Mouse (Mus musculus) midbrain, postnatal 0 days (tissue): ENCODE measurements around the gene Acads. TPM values are rescaled to one million over a fixed set of nuclear protein-coding genes. Genes with fewer than 3 reads are reported as not detected.
"Not testable (repeated sequence)": the region's sequence is repeated elsewhere in the genome, so short reads cannot be mapped to it uniquely, and the experiment has no call there.

ENCODE experiments used
- ATAC-seq: fragments of 200-750 bp; cut with Nextera tagmentation; 2 replicates; pipeline ENCODE4 v1.8.0; 2017; ENCODE audit warnings: moderate number of reproducible peaks, mild to moderate bottlenecking, moderate TSS enrichment, moderate library complexity; ENCODE audit not compliant: low FRiP score
- DNase-seq: peaks from one replicate; pipeline ENCODE4 v3.0.0-alpha.2; 2015; ENCODE audit warnings: low spot score
- H3K27ac ChIP-seq: fragments of 300-500 bp; sonication (generic); 2 replicates; pipeline ENCODE4 v1.5.1; 2014; ENCODE audit warnings: low read depth, mild to moderate bottlenecking, low read length, mixed read lengths
- H3K27me3 ChIP-seq: fragments of 300-500 bp; sonication (generic); 2 replicates; pipeline ENCODE4 v1.6.1; 2014; ENCODE audit warnings: low read length, control low read depth, mixed read lengths; ENCODE audit not compliant: insufficient read depth
- H3K36me3 ChIP-seq: fragments of 300-500 bp; sonication (generic); 2 replicates; pipeline ENCODE4 v1.6.1; 2014; ENCODE audit warnings: low read length, control low read depth, mixed read lengths; ENCODE audit not compliant: insufficient read depth
- H3K4me1 ChIP-seq: fragments of 300-500 bp; sonication (generic); 2 replicates; pipeline ENCODE4 v1.6.1; 2014; ENCODE audit warnings: mild to moderate bottlenecking, control low read depth, antibody characterized with exemption, low read length, mixed read lengths; ENCODE audit not compliant: insufficient read depth
- H3K4me2 ChIP-seq: fragments of 300-500 bp; sonication (generic); 2 replicates; pipeline ENCODE4 v1.6.1; 2014; ENCODE audit warnings: low read depth, mild to moderate bottlenecking, low read length, mixed read lengths; ENCODE audit not compliant: poor library complexity, severe bottlenecking
- H3K4me3 ChIP-seq: fragments of 300-500 bp; sonication (generic); 2 replicates; pipeline ENCODE4 v1.5.1; 2014; ENCODE audit warnings: low read depth, mild to moderate bottlenecking, low read length, moderate library complexity
- H3K9ac ChIP-seq: fragments of 300-500 bp; sonication (generic); replicated peaks from 2 replicates; pipeline ENCODE4 v1.6.1; 2014; ENCODE audit warnings: mild to moderate bottlenecking, low read length, moderate library complexity, mixed read lengths; ENCODE audit not compliant: poor library complexity, severe bottlenecking
- H3K9me3 ChIP-seq: fragments of 300-500 bp; sonication (generic); 2 replicates; pipeline ENCODE4 v1.6.1; 2016; ENCODE audit warnings: low read length, control low read depth
- CTCF ChIP-seq: IDR thresholded peaks from 2 replicates; pipeline ENCODE4 v1.5.1; 2016; ENCODE audit warnings: antibody characterized with exemption, mild to moderate bottlenecking
- WGBS: fragments of 180-500 bp; shearing (Covaris S2); extraction: QIAGEN DNeasy Blood & Tissue Kit; methylation state at CpG from one replicate; pipeline ENCODE4 v1.1.7; 2014; 5-methylcytosine and 5-hydroxymethylcytosine counted together
- polyA plus RNA-seq: library from polyadenylated mRNA; unstranded; fragments of >200 nt; fragmentation: Nextera tagmentation; extraction: Ambion mirVana; gene quantifications from 2 replicates; pipeline ENCODE4 v1.2.1, GENCODE M21; 2015
- total RNA-seq: library from RNA; depleted of rRNA; stranded (reverse); fragments of >200 nt; gene quantifications from 2 replicates; pipeline ENCODE4 v1.2.3, GENCODE M21; 2014

The Acads gene
- total and polyA plus RNA-seq, 2 experiments from 2014 or later: 13.4 to 17.4 TPM

DNA sequence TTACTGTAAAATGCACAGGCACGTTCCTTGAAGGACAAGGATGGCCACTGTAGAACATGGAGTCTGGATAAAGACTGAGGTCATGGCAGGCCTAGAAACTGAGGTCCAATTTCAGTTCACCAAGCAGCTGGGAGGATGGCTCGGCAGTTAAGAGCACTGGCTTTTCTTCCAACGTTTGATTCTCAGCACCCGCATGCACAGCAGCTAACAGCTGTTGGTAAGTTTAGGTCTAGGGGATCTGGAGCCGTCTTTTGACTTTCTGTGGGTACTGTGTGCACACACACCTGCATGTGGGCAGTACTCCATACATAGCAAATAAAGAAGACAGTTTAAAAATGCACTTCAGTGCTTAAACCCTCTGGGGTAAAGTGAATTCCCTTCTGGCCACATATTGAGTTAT is 37.5 kb downstream of the Acads start:
- H3K9ac ChIP-seq: no peak overlapping the region
- TF ChIP-seq CTCF: no peak

DNA sequence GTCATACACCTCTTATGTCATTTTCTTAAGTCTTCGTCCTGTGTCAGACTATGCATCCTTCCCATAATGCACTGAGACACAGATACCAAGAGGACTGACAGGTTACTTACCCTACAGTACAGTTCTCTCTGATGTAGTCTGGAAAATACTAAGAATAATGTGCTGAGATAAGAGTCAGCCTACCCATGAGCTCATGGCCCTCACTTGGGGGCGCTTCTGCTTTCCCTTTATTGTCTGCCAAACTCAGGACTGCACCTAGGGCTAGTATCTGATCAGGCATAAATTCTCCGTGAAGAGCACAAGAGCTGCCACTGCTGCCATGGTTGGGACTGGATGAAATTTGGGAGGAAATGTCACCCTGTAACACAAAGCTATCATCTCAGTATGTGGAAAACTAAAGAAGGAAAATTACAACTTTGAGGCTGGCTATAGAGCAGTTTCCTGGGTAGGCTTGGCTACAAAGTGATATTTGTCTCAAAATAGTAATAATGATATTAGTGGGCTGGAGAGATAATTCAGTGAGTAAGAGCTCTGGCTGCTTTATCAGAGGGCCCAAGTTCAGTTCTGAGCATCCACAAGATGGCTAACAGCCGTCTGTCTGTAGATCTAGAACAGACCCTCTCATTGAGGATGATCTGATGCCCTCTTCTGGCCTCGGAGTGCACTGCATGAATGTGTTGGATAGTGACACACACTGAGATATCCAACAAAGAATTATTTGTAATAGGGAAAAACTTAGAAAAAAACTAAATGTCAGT is 42.8 kb downstream of the Acads start:
- Histone ChIP-seq H3K36me3 (peaks cover 7% of the 10 kb centered on the region; the same call in 1 of the 2 replicates), H3K27me3 (no peaks in the 10 kb centered on the region), H3K4me3 (no peak overlapping the region), H3K9ac (no peak overlapping the region), H3K4me1 (no peaks in the 10 kb centered on the region), H3K27ac (no peak overlapping the region), H3K4me2 (no peak overlapping the region), H3K9me3 (no peaks in the 10 kb centered on the region)
- WGBS: 61% methylated on average over 5 of the region's 5 CpGs
- DNase-seq (peak; percentile 59), ATAC-seq (no peak)
- peak; percentile 81 for TF ChIP-seq CTCF

More for the DNA sequence above, 37.5 kb downstream of the Acads start:
- no peak overlapping the region for H3K27ac ChIP-seq
- DNase-seq: no peak
- H3K9me3 ChIP-seq: no peaks in the 10 kb centered on the region
- no peak overlapping the region for H3K4me3 ChIP-seq
- H3K4me1 ChIP-seq: no peaks in the 10 kb centered on the region
- H3K36me3 ChIP-seq: peaks cover 21% of the 10 kb centered on the region
- no peaks in the 10 kb centered on the region for H3K27me3 ChIP-seq
- H3K4me2 ChIP-seq: no peak overlapping the region
- 89% methylated on average over 5 of the region's 5 CpGs for WGBS
- ATAC-seq: no peak

DNA sequence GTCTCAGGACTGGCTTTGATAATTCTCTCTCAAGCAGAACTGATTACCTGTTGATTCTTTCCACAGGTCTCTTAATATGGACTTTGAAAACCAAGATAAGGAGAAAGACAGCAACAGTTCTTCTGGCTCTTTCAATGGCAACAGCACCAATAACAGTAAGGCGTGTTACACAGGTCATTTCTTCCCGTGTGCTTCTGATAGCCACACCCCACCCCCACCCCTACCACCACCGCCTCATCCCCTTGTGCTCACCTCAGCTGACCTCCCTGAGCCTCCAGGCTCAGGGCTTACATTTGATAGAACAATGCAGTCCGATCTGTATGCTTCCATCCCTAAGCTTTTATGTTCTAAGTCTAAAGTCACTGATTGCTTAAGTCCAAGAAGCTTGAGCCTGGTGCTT is 44.4 kb downstream of the Acads start:
- no peaks in the 10 kb centered on the region for H3K9me3 ChIP-seq
- no peak for DNase-seq
- TF ChIP-seq CTCF: no peak
- no peaks in the 10 kb centered on the region for H3K27me3 ChIP-seq
- H3K4me3 ChIP-seq: no peak overlapping the region
- no peak overlapping the region for H3K4me2 ChIP-seq
- no peak overlapping the region for H3K27ac ChIP-seq
- peaks cover 7% of the 10 kb centered on the region; the same call in 1 of the 2 replicates for H3K36me3 ChIP-seq
- no peaks in the 10 kb centered on the region for H3K4me1 ChIP-seq
- 79% methylated on average over 4 of the region's 4 CpGs for WGBS
- no peak for ATAC-seq
- no peak overlapping the region for H3K9ac ChIP-seq

DNA sequence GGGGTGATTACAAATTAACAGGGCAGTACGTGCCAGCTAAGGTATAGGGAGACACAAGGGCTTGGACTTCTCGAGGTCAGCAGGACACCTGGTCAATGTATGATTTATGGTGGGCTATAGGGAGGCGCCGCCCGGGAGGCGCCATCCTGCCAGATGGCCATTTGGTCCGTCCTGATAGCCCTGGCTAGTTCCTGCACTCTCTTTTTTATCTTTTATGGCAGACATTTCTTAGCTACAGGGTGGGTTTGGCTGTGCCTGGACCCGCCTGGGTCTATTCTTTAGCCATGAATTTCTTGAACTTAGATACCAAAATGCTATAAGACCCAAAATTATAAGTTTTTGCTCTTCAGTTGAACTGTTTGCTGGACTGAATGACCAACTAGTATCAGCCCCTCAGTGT is 45.8 kb downstream of the Acads start:
- WGBS: 87% methylated on average over 8 of the region's 8 CpGs
- H3K4me3 ChIP-seq, DNase-seq, H3K9me3 ChIP-seq, H3K36me3 ChIP-seq, H3K9ac ChIP-seq, H3K4me1 ChIP-seq, H3K27ac ChIP-seq, H3K4me2 ChIP-seq, ATAC-seq, H3K27me3 ChIP-seq: not testable (repeated sequence)

DNA sequence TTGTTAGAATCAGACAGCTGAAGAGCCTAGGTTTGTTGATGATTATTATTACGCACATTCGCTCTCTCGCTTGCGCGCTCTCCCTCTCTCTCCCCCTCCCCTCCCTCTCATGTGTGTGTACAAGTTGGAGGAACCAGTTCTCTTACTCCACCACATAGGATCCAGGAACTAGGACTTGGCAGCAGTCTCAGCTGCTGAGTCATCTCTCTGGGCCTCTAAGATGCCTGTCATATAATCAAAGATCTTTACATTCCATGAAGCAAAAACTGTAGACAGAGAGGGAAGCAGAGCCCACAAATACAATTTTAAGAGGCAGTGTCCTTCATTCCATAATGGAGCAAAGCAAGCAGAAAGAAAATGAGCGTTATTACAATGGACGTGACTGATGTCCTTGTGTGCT is 47.0 kb downstream of the Acads start:
- H3K27ac ChIP-seq: no peak overlapping the region
- H3K27me3 ChIP-seq: no peaks in the 10 kb centered on the region
- DNase-seq (no peak), ATAC-seq (no peak)
- WGBS: 87% methylated on average over 7 of the region's 7 CpGs
- no peak overlapping the region for H3K4me3 ChIP-seq
- no peak overlapping the region for H3K4me2 ChIP-seq
- no peak for TF ChIP-seq CTCF
- H3K9ac ChIP-seq: no peak overlapping the region
- peaks cover 7% of the 10 kb centered on the region; the same call in 1 of the 2 replicates for H3K36me3 ChIP-seq
- H3K9me3 ChIP-seq: no peaks in the 10 kb centered on the region
- H3K4me1 ChIP-seq: no peaks in the 10 kb centered on the region

DNA sequence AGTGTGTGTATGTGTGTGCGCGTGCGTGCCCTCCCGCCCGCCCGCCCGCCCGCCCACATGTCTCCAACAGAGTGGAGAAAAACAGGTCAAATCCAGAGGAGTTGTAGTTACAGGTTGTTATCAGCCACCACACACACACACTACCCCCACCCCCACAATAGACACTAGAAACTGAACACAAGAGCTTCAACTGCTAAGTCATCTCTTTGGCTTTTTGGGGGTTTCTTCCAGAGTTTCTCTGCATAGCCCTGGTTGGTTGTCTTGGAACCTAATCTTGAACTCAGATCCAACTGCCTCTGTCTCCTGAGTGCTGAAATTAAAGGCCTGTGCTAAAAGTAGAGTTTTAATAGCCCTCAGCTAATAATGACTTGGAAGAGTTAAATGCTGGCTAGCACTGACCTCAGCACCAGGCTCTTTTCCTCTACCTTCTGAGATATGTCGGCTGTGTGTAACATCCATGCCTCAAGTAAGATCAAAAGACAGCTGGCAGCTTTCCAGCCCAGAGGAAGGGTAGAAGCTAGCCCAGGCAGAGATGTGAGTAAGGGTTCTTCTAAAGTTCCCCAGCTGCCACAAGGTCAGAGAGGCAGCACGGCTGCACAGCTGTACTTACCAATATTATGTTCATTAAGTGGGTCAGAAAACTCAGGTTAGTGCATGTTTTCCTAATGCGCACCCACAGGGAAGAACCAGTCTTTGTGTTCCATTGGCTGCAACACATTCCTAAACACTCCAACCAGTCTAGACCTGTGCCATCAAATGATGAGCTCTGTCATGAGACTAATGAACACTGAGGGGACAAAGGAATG is 47.8 kb downstream of the Acads start:
- DNase-seq (no peak), ATAC-seq (no peak)
- no peak for TF ChIP-seq CTCF

More for the DNA sequence above, 47.8 kb downstream of the Acads start:
- Histone ChIP-seq H3K27ac (no peak overlapping the region), H3K9ac (no peak overlapping the region), H3K9me3 (no peaks in the 10 kb centered on the region), H3K36me3 (peaks cover 7% of the 10 kb centered on the region; the same call in 1 of the 2 replicates), H3K4me3 (no peak overlapping the region), H3K4me2 (no peak overlapping the region), H3K4me1 (no peaks in the 10 kb centered on the region), H3K27me3 (no peaks in the 10 kb centered on the region)
- WGBS: 91% methylated on average over 11 of the region's 11 CpGs
